Comparison of ENCODE assay signal across 16 mouse cellular contexts in the genomic region with DNA sequence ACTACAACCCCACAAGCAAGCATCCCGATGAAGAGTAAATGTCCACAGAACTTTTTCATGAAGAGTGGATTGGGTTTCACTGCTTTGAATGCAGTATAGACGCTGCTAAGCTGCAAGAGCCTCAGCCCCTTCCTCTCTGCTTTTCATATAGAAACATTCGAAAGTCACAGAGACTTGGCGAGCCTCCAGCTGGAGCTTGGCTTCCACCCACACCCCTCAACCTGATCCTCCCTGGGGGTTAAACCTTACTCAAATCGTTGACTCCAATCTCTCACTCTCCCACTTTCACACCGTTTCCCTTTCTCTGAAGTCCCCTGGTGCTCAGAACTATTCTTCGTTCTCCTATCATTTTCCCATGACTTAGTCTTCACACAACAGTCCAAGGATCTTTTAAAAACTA.
A peak's percentile ranks its signal among the peaks of the same experiment; 100 is the strongest.
DNase-seq lines count a peak whose midpoint lies in the region; ATAC-seq and TF ChIP-seq lines count a peak whose summit lies in the region.
"Had no signal": no experiment of that assay in that cellular context is flagged by ENCODE, and none has a peak within 500 bp of the region (broad histone marks: within the 10 kb centered on the region; RNA-seq: fewer than 3 reads in every experiment).

No protein-coding gene starts in this region.

- peak; percentile 29 for DNase-seq in heart, adult 11 months
- DNase-seq in heart, postnatal 4 days = no peak
- peak; percentile 6 for DNase-seq in liver
- no peak for DNase-seq in liver, postnatal 0 days
- no peak for DNase-seq in right cerebral cortex, postnatal 10 days (ENCODE audit: low spot score in 2 of 2)
- DNase-seq: adrenal gland, adult 8-10 months; adrenal gland, postnatal 36 days; cerebellum, adult 2 months; embryo, embryonic 11 days had no signal

- no peak overlapping the region for H3K27ac ChIP-seq in liver, postnatal 0 days (ENCODE audit: low read depth)
- H3K27ac ChIP-seq in embryonic facial prominence, embryonic 13.5 days = peak overlapping the region; percentile 57; the same call in 1 of the 2 replicates
- H3K27ac ChIP-seq: embryonic facial prominence, embryonic 15.5 days; forebrain, embryonic 10.5 days; hindbrain, embryonic 15.5 days had no signal

- no peaks in the 10 kb centered on the region for H3K27me3 ChIP-seq in liver, postnatal 0 days (ENCODE audit: insufficient read depth, low read length)
- H3K27me3 ChIP-seq in embryonic facial prominence, embryonic 13.5 days = no peaks in the 10 kb centered on the region
- H3K27me3 ChIP-seq: embryonic facial prominence, embryonic 15.5 days; hindbrain, embryonic 15.5 days had no signal

- H3K9me3 ChIP-seq in liver, postnatal 0 days (ENCODE audit: low read length) = no peaks in the 10 kb centered on the region
- no peaks in the 10 kb centered on the region for H3K9me3 ChIP-seq in embryonic facial prominence, embryonic 13.5 days
- H3K9me3 ChIP-seq: embryonic facial prominence, embryonic 15.5 days; forebrain, embryonic 10.5 days; heart, embryonic 12.5 days; hindbrain, embryonic 15.5 days had no signal

- WGBS in liver, postnatal 0 days (ENCODE audit: insufficient replicate concordance) = 58% methylated on average over 7 of the region's 7 CpGs
- 28% methylated on average over 7 of the region's 7 CpGs for WGBS in embryonic facial prominence, embryonic 13.5 days

- no peak for ATAC-seq in liver, postnatal 0 days
- ATAC-seq in embryonic facial prominence, embryonic 13.5 days (ENCODE audit: insufficient number of reproducible peaks, insufficient read depth, low FRiP score, low TSS enrichment, low read depth) = 0 out of 2 replicates have a peak, but pooled peaks have one; percentile 24
- ATAC-seq: forebrain, embryonic 14.5 days had no signal

- H3K9ac ChIP-seq in liver, postnatal 0 days (replicated peaks) = no peak overlapping the region
- H3K9ac ChIP-seq in embryonic facial prominence, embryonic 13.5 days = no peak overlapping the region
- H3K9ac ChIP-seq: embryonic facial prominence, embryonic 15.5 days; heart, embryonic 12.5 days; hindbrain, embryonic 15.5 days had no signal

- H3K4me1 ChIP-seq in liver, postnatal 0 days (ENCODE audit: insufficient read depth) = no peaks in the 10 kb centered on the region
- peaks cover 11% of the 10 kb centered on the region for H3K4me1 ChIP-seq in embryonic facial prominence, embryonic 13.5 days
- H3K4me1 ChIP-seq: embryonic facial prominence, embryonic 15.5 days; hindbrain, embryonic 15.5 days had no signal

- no peak for TF ChIP-seq CTCF in liver, postnatal 0 days (IDR thresholded peaks at IDR 0.05; ENCODE audit: low read depth)

- H3K4me2 ChIP-seq in liver, postnatal 0 days (ENCODE audit: low read depth, low read length) = no peak overlapping the region
- H3K4me2 ChIP-seq in embryonic facial prominence, embryonic 13.5 days = peak overlapping the region; percentile 5; the same call in 1 of the 2 replicates
- H3K4me2 ChIP-seq: embryonic facial prominence, embryonic 15.5 days; heart, embryonic 12.5 days; hindbrain, embryonic 15.5 days had no signal

- H3K4me3 ChIP-seq in liver, postnatal 0 days (ENCODE audit: low read depth, low read length) = no peak overlapping the region
- no peak overlapping the region for H3K4me3 ChIP-seq in embryonic facial prominence, embryonic 13.5 days
- H3K4me3 ChIP-seq: embryonic facial prominence, embryonic 15.5 days; erythroblast, embryonic 14.5 days; forebrain, embryonic 10.5 days; heart, embryonic 12.5 days; hindbrain, embryonic 15.5 days had no signal

- H3K36me3 ChIP-seq in liver, postnatal 0 days (replicated peaks; ENCODE audit: insufficient read depth, low read length) = no peaks in the 10 kb centered on the region
- H3K36me3 ChIP-seq in embryonic facial prominence, embryonic 13.5 days = no peaks in the 10 kb centered on the region
- H3K36me3 ChIP-seq: embryonic facial prominence, embryonic 15.5 days; forebrain, embryonic 10.5 days; heart, embryonic 12.5 days; hindbrain, embryonic 15.5 days had no signal

- TF ChIP-seq EP300 in liver, postnatal 0 days (IDR thresholded peaks at IDR 0.05; ENCODE audit: low read depth) = no peak

Comparison
In these comparisons a context has a peak if more than half of its experiments do, and no peak if none do; other contexts are left out.
1. DNase-seq: peak in heart, adult 11 months (single experiment) and liver (single experiment); none in heart, postnatal 4 days (single experiment), liver, postnatal 0 days (single experiment) and right cerebral cortex, postnatal 10 days (0 of 2).